Mouse (Mus musculus) stomach, postnatal 0 days (tissue): ENCODE measurements around the gene Vsig10l. TPM values are rescaled to one million over a fixed set of nuclear protein-coding genes. Genes with fewer than 3 reads are reported as not detected.

Experiments used
- ATAC-seq: fragments of 200-750 bp; cut with Nextera tagmentation; 2 replicates; pipeline ENCODE4 v1.8.0; 2017; ENCODE audit not compliant: low FRiP score, low TSS enrichment
- DNase-seq: peaks from one replicate; pipeline ENCODE4 v3.0.0-alpha.2; 2016; ENCODE audit warnings: low spot score
- H3K27ac ChIP-seq: fragments of 300-500 bp; sonication (generic); replicated peaks from 2 replicates; pipeline ENCODE4 v1.5.1; 2014; ENCODE audit warnings: mild to moderate bottlenecking, control low read depth
- H3K27me3 ChIP-seq: fragments of 300-500 bp; sonication (generic); 2 replicates; pipeline ENCODE4 v1.6.1; 2014; ENCODE audit warnings: low read length; ENCODE audit not compliant: control insufficient read depth, insufficient read depth
- H3K36me3 ChIP-seq: fragments of 300-500 bp; sonication (generic); 2 replicates; pipeline ENCODE4 v1.6.1; 2014; ENCODE audit warnings: low read length, mixed read lengths; ENCODE audit not compliant: control insufficient read depth, insufficient read depth
- H3K4me1 ChIP-seq: fragments of 300-500 bp; sonication (generic); replicated peaks from 2 replicates; pipeline ENCODE4 v1.6.1; 2014; ENCODE audit warnings: antibody characterized with exemption; ENCODE audit not compliant: control insufficient read depth, insufficient read depth
- H3K4me2 ChIP-seq: fragments of 300-500 bp; sonication (generic); replicated peaks from 2 replicates; pipeline ENCODE4 v1.6.1; 2014; ENCODE audit warnings: low read depth, mild to moderate bottlenecking, control low read depth, moderate library complexity
- H3K4me3 ChIP-seq: fragments of 300-500 bp; sonication (generic); 2 replicates; pipeline ENCODE4 v1.5.1; 2014; ENCODE audit warnings: low read depth, low read length, control low read depth
- H3K9ac ChIP-seq: fragments of 300-500 bp; sonication (generic); 2 replicates; pipeline ENCODE4 v1.6.1; 2014; ENCODE audit warnings: mild to moderate bottlenecking, low read length, control low read depth, mixed read lengths
- H3K9me3 ChIP-seq: fragments of 300-500 bp; sonication (generic); 2 replicates; pipeline ENCODE4 v1.6.1; 2016; ENCODE audit warnings: low read length; ENCODE audit not compliant: control insufficient read depth
- CTCF ChIP-seq: IDR thresholded peaks from 2 replicates; pipeline ENCODE4 v1.5.1; 2016; ENCODE audit warnings: antibody characterized with exemption, low read depth, mild to moderate bottlenecking, moderate library complexity
- EP300 ChIP-seq: optimal IDR thresholded peaks from 2 replicates; pipeline ENCODE3; 2016; ENCODE audit warnings: antibody characterized with exemption
- WGBS: fragments of 180-500 bp; shearing (Covaris S2); extraction: QIAGEN DNeasy Blood & Tissue Kit; methylation state at CpG from one replicate; pipeline ENCODE4 v1.1.7; 2014; 5-methylcytosine and 5-hydroxymethylcytosine counted together
- microRNA-seq: library from miRNA; unstranded; fragments of <30 nt; microRNA quantifications from one replicate; pipeline ENCODE4, GENCODE M21; 2016
- polyA plus RNA-seq: library from polyadenylated mRNA; unstranded; fragments of >200 nt; fragmentation: Nextera tagmentation; extraction: Ambion mirVana; gene quantifications from 2 replicates; pipeline ENCODE4 v1.2.1, GENCODE M21; 2015

Vsig10l gene
- polyA plus RNA-seq, 1 experiment from 2014 or later = 36.1 TPM

- H3K9me3 ChIP-seq = no peaks in the 10 kb centered on the region
- H3K4me3 ChIP-seq = no peak overlapping the region
- no peak for ATAC-seq
- no peaks in the 10 kb centered on the region for H3K36me3 ChIP-seq
- no peak overlapping the region for H3K4me2 ChIP-seq
- H3K4me1 ChIP-seq = no peaks in the 10 kb centered on the region
- no peaks in the 10 kb centered on the region for H3K27me3 ChIP-seq
- H3K27ac ChIP-seq = no peak overlapping the region
- TF ChIP-seq CTCF (peak; percentile 76), EP300 (no peak)
- WGBS = 16% methylated on average over 21 of the region's 21 CpGs
- peak; percentile 34 for DNase-seq
- no peak overlapping the region for H3K9ac ChIP-seq
Measured at GRCm38 (mm10) chr7:43495343-43496021, 32.5 kb downstream of the Vsig10l start.

GRCm38 (mm10) chr7:43511707-43512478 is 48.9 kb downstream of the Vsig10l start:
- Histone ChIP-seq H3K4me1 (no peaks in the 10 kb centered on the region), H3K36me3 (no peaks in the 10 kb centered on the region), H3K9ac (no peak overlapping the region), H3K4me2 (no peak overlapping the region), H3K27me3 (no peaks in the 10 kb centered on the region), H3K4me3 (no peak overlapping the region), H3K27ac (no peak overlapping the region), H3K9me3 (no peaks in the 10 kb centered on the region)
- ATAC-seq (no peak), DNase-seq (no peak)
- 43% methylated on average over 4 of the region's 4 CpGs for WGBS
- no peak for TF ChIP-seq CTCF

GRCm38 (mm10) chr7:43512519-43512918 is 49.6 kb downstream of the Vsig10l start:
- TF ChIP-seq EP300 (no peak), CTCF (no peak)
- DNase-seq = no peak
- no peak overlapping the region for H3K4me2 ChIP-seq
- H3K9me3 ChIP-seq = no peaks in the 10 kb centered on the region
- no peak overlapping the region for H3K9ac ChIP-seq
- no peaks in the 10 kb centered on the region for H3K4me1 ChIP-seq
- no peaks in the 10 kb centered on the region for H3K27me3 ChIP-seq
- no peaks in the 10 kb centered on the region for H3K36me3 ChIP-seq
- WGBS = 78% methylated on average over 4 of the region's 4 CpGs
- ATAC-seq = no peak
- H3K4me3 ChIP-seq = no peak overlapping the region
- H3K27ac ChIP-seq = no peak overlapping the region

GRCm38 (mm10) chr7:43515076-43515475 is 52.1 kb downstream of the Vsig10l start:
- Histone ChIP-seq H3K9ac (no peak overlapping the region), H3K36me3 (no peaks in the 10 kb centered on the region), H3K4me1 (no peaks in the 10 kb centered on the region), H3K27ac (no peak overlapping the region), H3K4me2 (no peak overlapping the region), H3K9me3 (no peaks in the 10 kb centered on the region), H3K27me3 (no peaks in the 10 kb centered on the region), H3K4me3 (no peak overlapping the region)
- ATAC-seq = no peak
- 80% methylated on average over 5 of the region's 5 CpGs for whole genome bisulfite sequencing
- TF ChIP-seq CTCF (no peak), EP300 (no peak)
- DNase-seq = no peak

GRCm38 (mm10) chr7:43518341-43518740 is 55.4 kb downstream of the Vsig10l start:
- no peak overlapping the region for H3K4me2 ChIP-seq
- H3K27me3 ChIP-seq = no peaks in the 10 kb centered on the region
- no peak overlapping the region for H3K4me3 ChIP-seq
- no peak for TF ChIP-seq EP300
- no peak for TF ChIP-seq CTCF
- H3K9me3 ChIP-seq = no peaks in the 10 kb centered on the region
- no peak overlapping the region for H3K27ac ChIP-seq
- H3K4me1 ChIP-seq = no peaks in the 10 kb centered on the region
- 80% methylated on average over 15 of the region's 15 CpGs for WGBS
- no peak overlapping the region for H3K9ac ChIP-seq
- DNase-seq (no peak), ATAC-seq (no peak)
- H3K36me3 ChIP-seq = no peaks in the 10 kb centered on the region

Small RNAs within 50 kb of the gene (microRNA-seq; reads per million reads assigned to microRNA genes)
- gene Mir7051 = not detected

Other genes starting within 250 kb of the Vsig10l start
- gene Zfp715, start 149.9 kb upstream of the Vsig10l start, polyA plus RNA-seq = 5.4 and 6.5 TPM in 2 replicates
- 0.04 and 0.10 TPM in 2 replicates for gene Siglecf, start 111.8 kb upstream of the Vsig10l start, polyA plus RNA-seq
- gene Siglecg, start 54.9 kb upstream of the Vsig10l start, polyA plus RNA-seq = 0.12 and 0.17 TPM in 2 replicates
- 0.11 and 0.23 TPM in 2 replicates for gene Lim2, start 35.5 kb upstream of the Vsig10l start, polyA plus RNA-seq
- 0.62 and 0.79 TPM in 2 replicates for gene Nkg7, start 26.1 kb upstream of the Vsig10l start, polyA plus RNA-seq
- gene Cldnd2, start 22.4 kb upstream of the Vsig10l start, polyA plus RNA-seq = not detected in 2 replicates
- gene Etfb, start 19.1 kb upstream of the Vsig10l start, polyA plus RNA-seq = 513 and 521 TPM in 2 replicates
- gene Gm45233, start 19.0 kb upstream of the Vsig10l start, polyA plus RNA-seq = 0.34 and 0.46 TPM in 2 replicates
- 0.34 and 0.35 TPM in 2 replicates for gene Iglon5, start 26.9 kb downstream of the Vsig10l start, polyA plus RNA-seq
- 0.02 TPM in 1 of 2 replicates, not detected in the other for gene 4931406B18Rik, start 42.8 kb downstream of the Vsig10l start, polyA plus RNA-seq
- 2.0 and 2.1 TPM in 2 replicates for gene Cd33, start 81.3 kb downstream of the Vsig10l start, polyA plus RNA-seq
- gene Zfp658, start 99.1 kb downstream of the Vsig10l start, polyA plus RNA-seq = 1.2 TPM in 2 replicates
- gene Zfp719, start 116.5 kb downstream of the Vsig10l start, polyA plus RNA-seq = 4.2 and 4.6 TPM in 2 replicates
- not detected in 2 replicates for gene Zfp819, start 144.0 kb downstream of the Vsig10l start, polyA plus RNA-seq
- 0.07 TPM in 1 of 2 replicates, not detected in the other for gene Ceacam18, start 171.6 kb downstream of the Vsig10l start, polyA plus RNA-seq
- 0.87 and 1.3 TPM in 2 replicates for gene Siglece, start 197.0 kb downstream of the Vsig10l start, polyA plus RNA-seq
- 8.5 and 9.0 TPM in 2 replicates for gene Ctu1, start 208.9 kb downstream of the Vsig10l start, polyA plus RNA-seq
- 4.5 and 5.8 TPM in 2 replicates for gene Klk14, start 227.3 kb downstream of the Vsig10l start, polyA plus RNA-seq
- 84.7 and 93.8 TPM in 2 replicates for gene Klk13, start 249.4 kb downstream of the Vsig10l start, polyA plus RNA-seq